Mouse (Mus musculus): ENCODE measurements around the gene Mrgprf. TPM values are rescaled to one million over a fixed set of nuclear protein-coding genes. Genes with fewer than 3 reads are reported as not detected.

Gene Mrgprf
- polyA plus RNA-seq, 1 experiment from 2014 or later: 2.1 TPM

DNA sequence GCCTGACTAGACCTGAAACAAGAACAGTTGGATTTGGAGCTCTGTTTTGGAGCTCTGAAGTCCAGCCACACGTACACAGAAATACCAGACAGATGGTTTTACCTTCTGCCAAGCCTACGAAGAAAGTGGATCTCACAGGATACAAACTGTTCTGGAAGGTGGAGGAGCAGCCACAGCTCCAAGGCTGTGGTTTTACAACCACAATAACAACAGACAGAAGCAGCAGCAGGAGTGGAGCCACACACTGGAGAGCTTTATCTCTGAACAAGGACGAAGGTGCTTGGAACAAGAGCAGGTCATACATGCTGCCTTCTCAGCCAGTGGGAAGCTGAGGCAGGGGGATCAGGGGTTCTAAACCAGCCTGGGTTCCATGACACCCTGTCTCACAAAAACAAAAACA lies 18.9 kb downstream of the Mrgprf start:
- no peaks in the 10 kb centered on the region for H3K4me1 ChIP-seq
- no peaks in the 10 kb centered on the region for H3K9me3 ChIP-seq
- H3K27me3 ChIP-seq: no peaks in the 10 kb centered on the region
- WGBS: 69% methylated on average over 3 of the region's 3 CpGs
- H3K4me3 ChIP-seq: no peak overlapping the region
- H3K4me2 ChIP-seq: no peak overlapping the region
- H3K9ac ChIP-seq: no peak overlapping the region
- ATAC-seq (ENCODE audit: borderline replicate concordance, extremely low read depth, low FRiP score, low TSS enrichment): no peak
- H3K27ac ChIP-seq: no peak overlapping the region
- no peaks in the 10 kb centered on the region for H3K36me3 ChIP-seq

DNA sequence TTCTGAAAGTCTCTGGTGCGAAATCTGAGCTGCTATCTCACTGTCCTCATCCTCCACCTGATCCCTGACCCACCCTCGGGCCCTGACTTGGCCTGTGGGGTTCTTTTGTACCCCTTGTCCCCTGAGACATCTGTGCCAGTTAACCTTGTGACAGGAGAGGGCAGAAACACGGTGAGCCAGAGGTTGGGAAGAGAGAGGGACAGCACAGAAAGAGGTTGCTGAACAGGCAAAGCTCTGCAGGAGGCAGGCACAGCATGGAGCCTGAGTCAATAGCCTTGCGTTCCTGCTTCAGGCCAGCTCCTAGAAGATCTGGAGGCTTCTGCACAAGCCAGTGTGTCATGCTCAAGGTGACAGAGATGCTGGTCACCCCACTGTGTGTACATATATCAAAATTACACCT lies 23.0 kb downstream of the Mrgprf start:
- Histone ChIP-seq H3K9ac (no peak overlapping the region), H3K27ac (no peak overlapping the region), H3K4me1 (no peaks in the 10 kb centered on the region), H3K4me2 (no peak overlapping the region), H3K4me3 (no peak overlapping the region), H3K27me3 (no peaks in the 10 kb centered on the region), H3K9me3 (no peaks in the 10 kb centered on the region), H3K36me3 (no peaks in the 10 kb centered on the region)
- WGBS: 25% methylated on average over 4 of the region's 4 CpGs
- ATAC-seq (ENCODE audit: borderline replicate concordance, extremely low read depth, low FRiP score, low TSS enrichment): no peak

DNA sequence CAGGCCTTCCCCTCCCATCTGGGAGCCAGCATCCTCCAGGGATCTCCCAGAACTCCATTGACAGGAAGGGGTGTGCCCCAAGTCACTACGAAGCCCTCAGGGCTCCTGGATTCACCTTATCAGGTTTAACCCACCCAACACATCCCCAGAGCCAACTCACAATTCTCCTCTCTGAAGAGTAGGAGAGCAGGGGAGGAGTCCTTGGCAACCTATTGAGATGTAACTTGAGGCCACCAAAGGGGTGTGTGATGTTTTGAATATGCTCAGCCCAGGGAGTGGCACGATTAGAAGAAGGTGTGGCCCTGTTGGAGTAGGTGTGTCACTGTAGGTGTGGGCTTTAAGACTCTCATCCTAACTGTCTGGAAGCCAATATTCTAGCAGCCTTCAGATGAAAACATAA lies 25.1 kb downstream of the Mrgprf start:
- H3K9me3 ChIP-seq: no peaks in the 10 kb centered on the region
- no peak overlapping the region for H3K9ac ChIP-seq
- 31% methylated on average over 2 of the region's 2 CpGs for WGBS
- H3K27me3 ChIP-seq: no peaks in the 10 kb centered on the region
- H3K4me3 ChIP-seq: no peak overlapping the region
- H3K36me3 ChIP-seq: no peaks in the 10 kb centered on the region
- H3K27ac ChIP-seq: no peak overlapping the region
- H3K4me2 ChIP-seq: no peak overlapping the region
- H3K4me1 ChIP-seq: no peaks in the 10 kb centered on the region
- ATAC-seq (ENCODE audit: borderline replicate concordance, extremely low read depth, low FRiP score, low TSS enrichment): no peak

DNA sequence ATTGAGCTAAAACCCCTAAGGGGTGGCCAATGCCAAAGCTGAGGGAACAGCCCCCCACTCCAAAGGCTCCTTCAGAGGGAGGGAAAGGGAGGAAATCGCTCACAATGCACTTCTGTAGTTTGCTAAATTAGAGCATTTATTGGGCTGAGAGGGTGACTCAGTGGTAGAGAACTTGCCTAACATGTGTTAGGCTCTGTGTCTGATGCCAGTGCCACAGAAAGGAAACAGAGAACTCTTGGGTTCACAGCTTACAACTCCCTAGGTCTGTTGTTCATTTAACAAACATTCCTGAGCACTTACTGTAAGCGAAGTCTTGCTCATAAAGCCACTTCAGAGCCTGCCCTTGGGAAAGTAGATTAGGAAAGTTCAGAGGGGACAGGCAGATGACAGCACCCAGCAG lies 29.4 kb downstream of the Mrgprf start:
- Histone ChIP-seq H3K9me3 (no peaks in the 10 kb centered on the region), H3K4me1 (peaks cover 17% of the 10 kb centered on the region), H3K9ac (no peak overlapping the region), H3K4me3 (no peak overlapping the region), H3K36me3 (no peaks in the 10 kb centered on the region), H3K27me3 (no peaks in the 10 kb centered on the region), H3K4me2 (no peak overlapping the region), H3K27ac (no peak overlapping the region)
- ATAC-seq (ENCODE audit: borderline replicate concordance, extremely low read depth, low FRiP score, low TSS enrichment): no peak
- WGBS: 52% methylated on average over 2 of the region's 2 CpGs

DNA sequence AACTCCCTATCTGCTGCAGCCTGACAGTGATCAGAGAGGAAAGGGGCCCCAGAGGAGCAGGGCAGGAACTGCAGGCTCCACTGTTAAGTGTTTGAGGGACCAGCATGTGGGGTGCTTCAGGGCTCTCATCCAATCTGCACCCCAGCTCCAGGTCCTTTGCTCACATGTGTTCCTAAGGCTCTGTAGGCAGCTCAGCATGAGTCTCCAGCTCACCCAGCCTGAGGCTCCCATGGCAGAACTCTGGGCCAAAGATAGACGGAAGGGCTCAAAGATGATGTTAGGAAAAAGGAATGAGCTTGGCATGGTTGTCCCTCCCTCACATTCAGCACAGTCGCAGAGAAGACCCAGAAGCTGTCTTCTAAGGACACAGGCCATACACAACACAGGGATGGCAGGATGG lies 30.0 kb downstream of the Mrgprf start:
- Histone ChIP-seq H3K36me3 (no peaks in the 10 kb centered on the region), H3K4me3 (no peak overlapping the region), H3K9ac (no peak overlapping the region), H3K4me2 (no peak overlapping the region), H3K27me3 (no peaks in the 10 kb centered on the region), H3K27ac (no peak overlapping the region), H3K4me1 (peaks cover 17% of the 10 kb centered on the region), H3K9me3 (no peaks in the 10 kb centered on the region)
- 73% methylated on average over 2 of the region's 2 CpGs for WGBS
- no peak for ATAC-seq (ENCODE audit: borderline replicate concordance, extremely low read depth, low FRiP score, low TSS enrichment)

DNA sequence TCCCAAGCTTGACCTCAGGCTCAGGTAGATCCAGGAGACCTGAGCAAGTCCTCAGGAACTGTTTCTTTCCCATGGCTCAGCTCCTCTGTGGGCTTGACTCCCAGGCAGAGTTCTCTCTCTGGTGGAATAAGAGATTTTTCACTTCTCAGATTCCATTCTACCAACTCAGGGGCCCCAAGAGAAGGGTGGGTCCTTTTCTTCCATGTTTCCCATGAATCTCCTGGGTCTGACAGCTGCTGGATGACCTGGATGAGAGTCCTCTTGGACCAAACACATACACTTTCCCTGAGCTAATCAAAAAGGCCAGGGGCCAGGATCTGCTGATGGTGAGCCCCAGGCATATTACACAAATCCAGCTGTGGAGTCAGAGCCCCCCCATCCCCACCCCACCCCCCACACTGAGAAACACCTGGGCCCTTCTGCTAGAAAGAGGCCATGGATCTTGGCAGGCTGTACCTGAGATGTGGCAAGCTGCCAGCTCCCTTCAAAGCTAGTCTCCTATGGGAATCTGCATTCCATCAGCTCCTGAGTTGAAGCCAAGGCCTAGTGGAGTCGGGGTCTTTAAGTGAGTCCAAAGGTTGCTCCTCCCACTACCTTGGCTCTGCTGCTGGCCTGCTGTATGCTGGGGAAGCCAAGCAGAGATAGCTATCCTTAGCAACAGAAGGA lies 31.9 kb downstream of the Mrgprf start:
- Histone ChIP-seq H3K9me3 (no peaks in the 10 kb centered on the region), H3K27ac (peak overlapping the region; percentile 76), H3K4me1 (peaks cover 17% of the 10 kb centered on the region), H3K9ac (no peak overlapping the region), H3K4me2 (no peak overlapping the region), H3K36me3 (no peaks in the 10 kb centered on the region), H3K27me3 (no peaks in the 10 kb centered on the region), H3K4me3 (no peak overlapping the region)
- peak; percentile 69; the same call in 1 of the 2 replicates for ATAC-seq (ENCODE audit: borderline replicate concordance, extremely low read depth, low FRiP score, low TSS enrichment)
- WGBS: 59% methylated on average over 1 of the region's 1 CpGs

DNA sequence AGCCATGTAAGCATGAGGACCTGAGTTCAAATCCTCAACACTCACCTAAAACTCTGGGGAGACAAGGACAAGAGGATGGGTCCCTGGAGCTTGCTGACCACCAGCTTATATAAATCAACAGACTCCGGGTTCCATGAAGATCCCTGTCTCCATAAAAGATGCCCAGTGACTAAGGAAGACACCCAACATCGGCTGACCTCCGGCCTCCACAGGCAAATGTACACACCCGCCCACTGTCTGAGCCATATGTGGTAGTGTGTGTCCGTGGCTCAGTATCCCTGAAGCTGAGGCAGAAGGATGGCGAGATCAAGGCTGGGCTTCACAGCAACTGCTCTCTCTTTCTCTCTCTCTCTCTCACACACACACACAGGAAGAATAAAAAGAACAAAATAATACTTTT lies 33.3 kb downstream of the Mrgprf start:
- Histone ChIP-seq H3K9me3 (no peaks in the 10 kb centered on the region), H3K36me3 (no peaks in the 10 kb centered on the region), H3K27me3 (no peaks in the 10 kb centered on the region), H3K4me1 (peaks cover 17% of the 10 kb centered on the region), H3K9ac (no peak overlapping the region), H3K4me2 (no peak overlapping the region), H3K27ac (no peak overlapping the region), H3K4me3 (no peak overlapping the region)
- 82% methylated on average over 6 of the region's 6 CpGs for WGBS
- no peak for ATAC-seq (ENCODE audit: borderline replicate concordance, extremely low read depth, low FRiP score, low TSS enrichment)

DNA sequence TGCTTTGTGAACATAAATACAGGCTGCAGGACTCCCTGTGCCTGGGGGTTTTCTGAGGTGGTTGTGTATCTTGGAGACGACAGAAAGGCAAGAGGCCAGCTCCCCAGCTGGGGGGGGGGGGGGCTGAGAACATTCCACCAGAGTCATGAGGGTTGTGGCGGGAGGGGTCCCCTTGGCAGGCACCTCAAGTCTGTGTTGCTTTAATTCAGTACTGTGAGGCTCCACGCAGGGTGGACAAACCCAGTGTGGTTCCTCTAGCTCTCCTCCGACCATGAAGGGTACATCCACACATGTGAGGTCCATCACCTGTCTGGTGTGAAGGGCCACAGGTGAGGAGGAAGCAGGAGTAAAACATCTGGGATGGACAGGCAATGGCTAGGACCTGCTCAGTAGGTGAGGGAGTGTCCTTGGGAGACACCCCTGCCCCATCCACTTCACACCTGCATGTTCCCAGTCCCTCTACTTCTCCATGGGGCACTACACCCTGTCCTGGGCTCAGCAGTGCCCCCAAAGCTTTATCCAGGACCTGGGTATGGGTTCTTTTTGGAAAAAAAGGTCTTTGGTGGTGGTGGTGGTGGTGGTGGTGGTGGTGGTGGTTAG lies 33.9 kb downstream of the Mrgprf start:
- no peak for ATAC-seq (ENCODE audit: borderline replicate concordance, extremely low read depth, low FRiP score, low TSS enrichment)
- H3K4me2 ChIP-seq: no peak overlapping the region
- WGBS: 52% methylated on average over 4 of the region's 4 CpGs

DNA sequence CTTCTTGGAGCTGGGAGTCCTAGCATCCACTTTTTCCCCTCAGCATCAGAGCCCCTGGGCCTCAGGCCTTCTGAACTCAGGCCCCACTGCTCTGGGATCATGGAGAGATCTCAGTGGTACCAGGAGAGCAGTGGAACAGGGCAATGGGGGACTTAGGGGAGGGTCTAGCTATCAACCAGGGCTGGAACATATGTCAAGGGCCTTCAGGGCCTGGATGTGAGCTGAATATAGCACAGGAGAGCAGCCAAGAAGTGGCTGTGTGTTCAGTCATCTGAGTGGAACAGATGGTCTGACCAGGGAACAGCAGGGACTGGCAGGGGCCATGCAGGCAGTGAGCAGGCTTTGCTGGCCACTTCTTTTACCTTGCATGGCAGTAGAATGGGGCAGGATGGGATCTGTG lies 34.6 kb downstream of the Mrgprf start:
- Histone ChIP-seq H3K9me3 (no peaks in the 10 kb centered on the region), H3K4me2 (no peak overlapping the region), H3K27ac (no peak overlapping the region)

More for the DNA sequence above, 33.9 kb downstream of the Mrgprf start:
- Histone ChIP-seq H3K27ac (no peak overlapping the region), H3K36me3 (no peaks in the 10 kb centered on the region), H3K4me3 (no peak overlapping the region), H3K27me3 (no peaks in the 10 kb centered on the region), H3K9me3 (no peaks in the 10 kb centered on the region), H3K4me1 (peaks cover 17% of the 10 kb centered on the region), H3K9ac (no peak overlapping the region)

DNA sequence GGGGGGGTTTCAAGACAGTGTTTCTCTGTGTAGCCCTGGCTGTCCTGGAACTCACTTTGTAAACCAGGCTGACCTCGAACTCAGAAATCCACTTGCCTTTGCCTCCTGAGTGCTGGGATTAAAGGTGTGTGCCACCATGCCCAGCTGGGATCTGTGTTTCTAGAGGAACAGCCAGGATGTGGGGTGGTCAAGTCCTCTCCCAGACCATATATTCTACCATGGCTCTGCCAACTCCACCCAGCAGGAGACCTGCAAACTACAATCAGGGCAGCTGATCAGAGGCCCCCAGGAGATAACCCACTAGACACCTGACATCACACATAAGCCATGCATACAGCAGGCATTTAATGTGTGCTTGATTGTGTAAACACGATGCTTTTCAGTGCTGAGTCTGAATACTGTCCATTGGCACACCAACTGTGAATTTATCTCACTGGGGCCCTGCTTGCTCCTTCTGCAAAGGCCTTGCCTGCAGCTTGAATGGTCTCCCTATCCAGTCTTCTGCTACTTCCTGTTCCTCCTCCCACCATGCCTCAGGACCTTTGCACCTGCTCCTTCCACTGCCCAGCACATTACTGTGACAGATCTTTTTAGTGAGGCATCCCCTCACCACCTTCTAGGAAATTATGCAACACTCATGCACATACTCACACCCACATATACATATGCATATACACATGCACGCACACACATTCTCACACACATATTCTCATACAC lies 35.1 kb downstream of the Mrgprf start:
- Histone ChIP-seq H3K4me3 (no peak overlapping the region), H3K27me3 (no peaks in the 10 kb centered on the region), H3K4me1 (peaks cover 17% of the 10 kb centered on the region), H3K4me2 (no peak overlapping the region), H3K27ac (no peak overlapping the region), H3K9me3 (no peaks in the 10 kb centered on the region), H3K36me3 (no peaks in the 10 kb centered on the region), H3K9ac (no peak overlapping the region)
- ATAC-seq (ENCODE audit: borderline replicate concordance, extremely low read depth, low FRiP score, low TSS enrichment): no peak
- whole genome bisulfite sequencing: 82% methylated on average over 3 of the region's 3 CpGs

More for the DNA sequence above, 34.6 kb downstream of the Mrgprf start:
- ATAC-seq (ENCODE audit: borderline replicate concordance, extremely low read depth, low FRiP score, low TSS enrichment): no peak
- H3K36me3 ChIP-seq: no peaks in the 10 kb centered on the region
- H3K4me3 ChIP-seq: no peak overlapping the region
- H3K4me1 ChIP-seq: peaks cover 17% of the 10 kb centered on the region
- H3K9ac ChIP-seq: no peak overlapping the region
- no peaks in the 10 kb centered on the region for H3K27me3 ChIP-seq

DNA sequence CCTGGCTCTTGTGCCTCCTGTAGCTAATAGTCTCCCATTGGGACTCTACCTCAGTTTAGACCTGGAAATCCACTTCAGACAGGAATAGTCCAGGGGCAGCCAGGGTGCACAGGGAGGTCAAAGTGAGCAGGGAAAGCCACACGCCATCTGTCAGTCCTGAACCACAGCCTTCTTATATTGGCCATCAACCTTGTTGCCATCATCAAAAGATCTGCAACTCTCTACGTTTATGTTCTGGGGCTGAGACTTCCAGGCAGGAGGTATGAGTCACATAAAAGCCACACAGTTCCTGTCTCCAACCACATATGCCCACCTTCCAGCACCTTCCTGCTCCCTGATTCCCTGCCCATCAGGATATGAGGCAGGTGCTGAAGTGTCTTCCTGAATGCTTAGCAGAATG lies 37.3 kb downstream of the Mrgprf start:
- H3K27ac ChIP-seq: no peak overlapping the region
- no peak overlapping the region for H3K4me2 ChIP-seq
- H3K27me3 ChIP-seq: no peaks in the 10 kb centered on the region
- no peak for ATAC-seq (ENCODE audit: borderline replicate concordance, extremely low read depth, low FRiP score, low TSS enrichment)
- H3K36me3 ChIP-seq: no peaks in the 10 kb centered on the region
- WGBS: 63% methylated on average over 2 of the region's 2 CpGs
- peaks cover 5% of the 10 kb centered on the region for H3K4me1 ChIP-seq
- no peak overlapping the region for H3K9ac ChIP-seq
- no peaks in the 10 kb centered on the region for H3K9me3 ChIP-seq
- no peak overlapping the region for H3K4me3 ChIP-seq

DNA sequence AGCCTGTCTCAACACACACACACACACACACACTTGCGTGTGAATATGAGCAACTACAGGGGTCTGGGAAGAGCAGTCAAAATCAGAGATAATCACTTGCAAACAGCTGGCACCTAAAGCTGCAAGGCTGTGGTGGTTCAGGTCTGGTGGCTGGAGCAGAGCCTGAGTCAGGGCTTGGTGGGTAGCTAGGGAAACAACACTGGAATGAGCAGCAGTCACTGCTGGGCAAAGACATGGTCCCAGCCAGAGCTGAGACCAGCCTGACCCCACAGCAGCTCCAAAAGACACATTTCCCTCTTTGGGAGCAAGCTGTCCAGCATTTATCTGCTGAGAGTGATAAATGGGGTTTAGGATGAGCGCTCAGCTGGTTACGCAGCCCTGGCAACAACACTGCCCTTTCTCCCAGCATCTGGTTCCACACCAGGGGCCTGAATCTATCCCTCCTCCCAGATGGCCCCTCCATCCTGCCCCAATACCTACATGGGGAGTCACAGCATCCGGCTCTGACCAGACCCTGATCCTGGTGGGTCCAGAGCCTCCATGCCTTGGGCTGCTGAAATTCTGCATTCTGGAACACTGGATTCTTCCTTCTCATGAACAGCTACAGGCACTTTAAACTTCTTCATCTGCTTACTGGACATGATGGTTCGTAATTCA lies 39.7 kb downstream of the Mrgprf start:
- H3K27ac ChIP-seq: no peak overlapping the region
- H3K36me3 ChIP-seq: no peaks in the 10 kb centered on the region
- no peaks in the 10 kb centered on the region for H3K4me1 ChIP-seq
- no peak for ATAC-seq (ENCODE audit: borderline replicate concordance, extremely low read depth, low FRiP score, low TSS enrichment)
- no peak overlapping the region for H3K9ac ChIP-seq
- no peaks in the 10 kb centered on the region for H3K9me3 ChIP-seq
- H3K27me3 ChIP-seq: no peaks in the 10 kb centered on the region
- no peak overlapping the region for H3K4me3 ChIP-seq
- no peak overlapping the region for H3K4me2 ChIP-seq
- 76% methylated on average over 5 of the region's 5 CpGs for WGBS

Data from lung, embryonic 15.5 days (tissue).